Mouse (Mus musculus) olfactory bulb, adult 2 months (tissue): ENCODE data around the gene Gclm.

Experiments
- CTCF ChIP-seq: fragments of 200-500 bp; IDR thresholded peaks from 2 replicates; pipeline ENCODE4 v1.5.1; 2012; ENCODE audit warnings: low read depth, mild to moderate bottlenecking, low read length, moderate library complexity; ENCODE audit not compliant: insufficient read depth
- POLR2A ChIP-seq: fragments of 200-500 bp; IDR thresholded peaks from 2 replicates; pipeline ENCODE4 v1.6.1; 2012; ENCODE audit warnings: mild to moderate bottlenecking, low read depth, low read length, moderate library complexity; ENCODE audit not compliant: insufficient read depth

DNA sequence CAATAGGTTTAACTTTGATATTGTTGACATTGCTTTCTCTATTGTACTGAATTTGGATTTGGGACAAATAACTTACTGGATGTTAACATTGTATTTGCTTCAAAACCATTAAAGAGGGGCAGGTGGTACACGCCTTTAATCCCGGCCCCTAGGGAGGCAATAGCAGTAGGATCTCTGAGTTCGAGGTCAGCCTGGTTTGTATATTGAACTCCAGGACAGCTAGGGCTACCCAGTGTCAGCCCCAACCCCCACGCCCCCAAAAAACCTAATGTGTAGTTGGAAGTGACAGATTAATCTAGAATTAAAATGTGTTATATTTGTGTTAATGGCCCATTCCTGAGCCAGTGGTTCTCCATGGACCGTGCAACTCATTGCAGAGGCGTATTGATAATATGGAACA is 1.0 kb downstream of the Gclm start:
- TF ChIP-seq CTCF (no peak), POLR2A (no peak)
